Mouse (Mus musculus) spleen, postnatal 36 days (tissue): ENCODE results near the gene Gpr15.

Experiments
- DNase-seq, 2 experiments: peaks; one replicate each; pipeline ENCODE4 v3.0.0; 2022; ENCODE audit warnings: low spot score in 2 of 2, mixed read lengths in 1 of 2

Gpr15 gene

DNA sequence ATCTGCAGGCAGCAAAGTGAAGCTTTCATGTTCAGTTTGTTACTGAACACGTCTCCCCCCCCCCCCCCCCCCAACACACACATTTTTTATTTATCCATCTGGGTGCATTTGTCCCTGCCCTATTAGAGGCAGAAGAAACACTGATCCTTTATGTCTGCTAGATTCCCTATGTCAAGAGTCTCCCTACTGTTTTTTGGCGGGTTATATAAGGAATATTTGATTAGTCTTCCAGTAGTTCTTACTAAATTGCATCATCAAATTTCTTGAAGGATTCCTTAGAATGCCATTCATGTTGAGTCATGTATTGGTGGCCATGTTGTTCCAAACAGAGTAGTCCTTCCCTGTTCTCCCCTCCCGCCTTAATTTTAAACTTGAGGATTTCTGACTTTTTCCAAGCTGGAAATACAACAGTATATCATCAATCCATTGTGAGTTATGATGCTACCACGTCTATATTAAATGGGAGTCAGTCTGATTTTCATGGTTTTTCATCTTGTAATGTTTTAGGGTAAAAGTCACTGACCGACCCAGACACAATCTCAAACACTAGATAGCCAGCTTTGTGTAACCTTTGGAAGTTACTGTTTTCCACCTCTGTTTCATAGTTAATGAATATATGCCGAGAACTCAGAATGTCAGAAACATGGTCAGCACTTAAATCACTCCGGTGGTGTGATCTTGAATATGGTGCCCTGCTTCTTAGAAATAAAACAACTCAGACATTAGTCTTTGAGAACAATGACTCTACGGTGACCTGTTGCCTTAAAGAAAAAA, 47.5 kb downstream of the Gpr15 start:
- no peak for DNase-seq

DNA sequence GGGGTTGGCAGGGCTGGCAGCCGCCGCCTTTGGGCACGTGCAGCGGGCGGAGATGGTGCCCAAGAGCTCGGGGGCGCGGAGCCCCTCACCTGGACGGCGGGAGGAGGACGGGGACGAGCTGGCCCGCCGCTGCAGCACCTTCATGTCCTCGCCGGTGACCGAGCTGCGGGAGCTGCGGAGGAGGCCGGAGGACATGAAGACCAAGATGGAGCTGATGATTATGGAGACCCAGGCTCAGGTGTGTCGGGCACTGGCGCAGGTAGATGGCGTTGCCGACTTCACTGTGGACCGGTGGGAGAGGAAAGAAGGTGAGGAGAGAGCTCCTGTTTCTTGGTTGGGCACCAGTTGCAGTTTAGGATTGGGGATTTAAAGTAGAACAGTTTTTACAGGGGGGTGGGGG, 48.2 kb downstream of the Gpr15 start:
- DNase-seq = no peak

DNA sequence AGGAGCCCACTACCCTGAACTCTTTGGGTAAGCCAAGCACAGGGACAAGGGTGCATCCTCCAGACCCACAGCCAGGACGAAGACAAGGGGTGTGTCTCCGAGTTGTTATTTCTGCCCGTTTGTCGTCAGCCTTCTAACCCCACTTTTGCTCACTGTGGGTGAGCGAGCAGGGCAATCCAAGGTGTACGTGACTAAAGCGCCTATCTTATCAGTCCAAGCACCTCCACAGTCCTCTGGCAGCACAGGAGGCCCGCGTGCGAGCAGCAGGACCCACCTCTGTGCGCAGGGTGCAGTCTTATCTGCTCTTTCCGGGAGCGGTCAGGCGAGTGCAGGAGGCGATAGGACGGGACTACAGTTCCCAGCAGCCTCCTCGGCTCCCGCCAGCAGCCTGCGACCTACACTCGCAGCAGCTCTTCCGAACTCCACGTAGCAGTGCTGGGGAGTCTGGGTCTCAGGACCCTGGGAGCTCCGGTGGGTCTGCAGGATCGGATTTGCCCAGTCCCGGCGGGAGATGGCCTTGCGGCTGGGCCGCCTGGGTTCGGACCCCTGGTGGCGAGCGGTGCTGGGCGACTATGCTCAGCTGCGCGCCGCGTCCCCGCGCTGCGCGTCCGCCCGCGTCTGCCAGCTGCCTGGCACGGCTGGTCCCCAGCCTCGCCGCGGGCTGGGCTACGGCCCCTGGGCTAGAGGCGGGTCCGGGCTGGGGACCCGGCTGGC, 48.8 kb downstream of the Gpr15 start, which contains the start of gene Cpox:
Gene Cpox (plus strand): TSS at position 376 of the 714 bp plus-strand sequence.
- DNase-seq = peak; percentile 86 to 87

GRCm38 (mm10) chr16:58669264-58669663, 49.6 kb downstream of the Gpr15 start:
- peak; percentile 39 to 64 for DNase-seq

- no peak for DNase-seq
These were observed 50.3 kb downstream of the Gpr15 start for GRCm38 (mm10) chr16:58668586-58668985.
